Mouse (Mus musculus): ENCODE results near the gene Cst13. TPM values are rescaled to one million over a fixed set of nuclear protein-coding genes. Genes with fewer than 3 reads are reported as not detected.
A peak's percentile ranks its signal among the peaks of the same experiment; 100 is the strongest.

Gene Cst13
- polyA plus RNA-seq, 1 experiment from 2014 or later = not detected

GRCm38 (mm10) chr2:148856630-148857400, 36.9 kb downstream of the Cst13 start:
- Histone ChIP-seq H3K27ac (no peak overlapping the region), H3K9ac (no peak overlapping the region), H3K4me2 (no peak overlapping the region), H3K9me3 (no peaks in the 10 kb centered on the region), H3K27me3 (no peaks in the 10 kb centered on the region), H3K36me3 (replicated peaks) (no peaks in the 10 kb centered on the region), H3K4me3 (replicated peaks) (no peak overlapping the region), H3K4me1 (no peaks in the 10 kb centered on the region)
- no peak for ATAC-seq (ENCODE audit: low FRiP score)
- WGBS = 77% methylated on average over 8 of the region's 8 CpGs

GRCm38 (mm10) chr2:148857506-148857905, 37.6 kb downstream of the Cst13 start:
- Histone ChIP-seq H3K4me1 (no peaks in the 10 kb centered on the region), H3K9ac (no peak overlapping the region), H3K4me3 (replicated peaks) (no peak overlapping the region), H3K36me3 (replicated peaks) (no peaks in the 10 kb centered on the region), H3K27me3 (no peaks in the 10 kb centered on the region), H3K4me2 (no peak overlapping the region), H3K27ac (no peak overlapping the region), H3K9me3 (no peaks in the 10 kb centered on the region)
- no peak for ATAC-seq (ENCODE audit: low FRiP score)
- 53% methylated on average over 4 of the region's 4 CpGs for WGBS

GRCm38 (mm10) chr2:148860993-148861392, 41.1 kb downstream of the Cst13 start:
- H3K4me3 ChIP-seq (replicated peaks) = no peak overlapping the region
- no peaks in the 10 kb centered on the region for H3K36me3 ChIP-seq (replicated peaks)
- H3K27me3 ChIP-seq = no peaks in the 10 kb centered on the region
- H3K27ac ChIP-seq = no peak overlapping the region
- no peak for ATAC-seq (ENCODE audit: low FRiP score)
- WGBS = 85% methylated on average over 4 of the region's 4 CpGs
- no peaks in the 10 kb centered on the region for H3K4me1 ChIP-seq
- H3K4me2 ChIP-seq = no peak overlapping the region
- H3K9ac ChIP-seq = no peak overlapping the region
- no peaks in the 10 kb centered on the region for H3K9me3 ChIP-seq

- H3K27ac ChIP-seq = no peak overlapping the region
- no peak overlapping the region for H3K4me3 ChIP-seq (replicated peaks)
- H3K4me1 ChIP-seq = no peaks in the 10 kb centered on the region
- no peak overlapping the region for H3K4me2 ChIP-seq
- ATAC-seq (ENCODE audit: low FRiP score) = no peak
- H3K9me3 ChIP-seq = no peaks in the 10 kb centered on the region
- H3K27me3 ChIP-seq = no peaks in the 10 kb centered on the region
- H3K36me3 ChIP-seq (replicated peaks) = no peaks in the 10 kb centered on the region
- no peak overlapping the region for H3K9ac ChIP-seq
Observed at GRCm38 (mm10) chr2:148861693-148862092, 41.8 kb downstream of the Cst13 start.

- Histone ChIP-seq H3K4me2 (no peak within 1 kb of the TSS), H3K9me3 (no peaks in the 10 kb centered on the region)
- 72% methylated on average over 2 of the region's 2 CpGs for WGBS
Observed at GRCm38 (mm10) chr2:148864966-148865365, 45.1 kb downstream of the Cst13 start, which contains the start of gene 9230104L09Rik. 9230104L09Rik (minus strand) TSS chr2:148865038.

GRCm38 (mm10) chr2:148868959-148869358, 49.1 kb downstream of the Cst13 start:
- Histone ChIP-seq H3K9me3 (no peaks in the 10 kb centered on the region), H3K4me3 (replicated peaks) (no peak overlapping the region), H3K4me1 (peaks cover 17% of the 10 kb centered on the region), H3K27me3 (no peaks in the 10 kb centered on the region), H3K36me3 (replicated peaks) (peaks cover 26% of the 10 kb centered on the region), H3K4me2 (no peak overlapping the region), H3K9ac (no peak overlapping the region), H3K27ac (no peak overlapping the region)
- WGBS = 81% methylated on average over 1 of the region's 1 CpGs
- ATAC-seq (ENCODE audit: low FRiP score) = no peak

More at GRCm38 (mm10) chr2:148864966-148865365, 45.1 kb downstream of the Cst13 start, which contains the start of gene 9230104L09Rik:
- Histone ChIP-seq H3K27me3 (no peaks in the 10 kb centered on the region), H3K4me1 (no peaks in the 10 kb centered on the region), H3K27ac (no peak within 1 kb of the TSS), H3K36me3 (replicated peaks) (no peaks in the 10 kb centered on the region), H3K4me3 (replicated peaks) (no peak within 1 kb of the TSS), H3K9ac (no peak within 1 kb of the TSS)
- ATAC-seq (ENCODE audit: low FRiP score) = no peak

GRCm38 (mm10) chr2:148870526-148870925, 50.6 kb downstream of the Cst13 start:
- no peaks in the 10 kb centered on the region for H3K27me3 ChIP-seq
- peaks cover 24% of the 10 kb centered on the region for H3K4me1 ChIP-seq
- ATAC-seq (ENCODE audit: low FRiP score) = no peak
- no peaks in the 10 kb centered on the region for H3K9me3 ChIP-seq
- no peak overlapping the region for H3K4me3 ChIP-seq (replicated peaks)
- 92% methylated on average over 3 of the region's 3 CpGs for WGBS
- peaks cover 26% of the 10 kb centered on the region for H3K36me3 ChIP-seq (replicated peaks)
- no peak overlapping the region for H3K9ac ChIP-seq
- H3K4me2 ChIP-seq = no peak overlapping the region
- H3K27ac ChIP-seq = no peak overlapping the region

- H3K9ac ChIP-seq = peak overlapping the region; percentile 89; the same call in 1 of the 2 replicates
- no peaks in the 10 kb centered on the region for H3K27me3 ChIP-seq
- H3K4me1 ChIP-seq = peaks cover 27% of the 10 kb centered on the region
- H3K4me2 ChIP-seq = peak overlapping the region; percentile 84
- H3K4me3 ChIP-seq (replicated peaks) = peak overlapping the region; percentile 83; the same call in 1 of the 2 replicates
- no peaks in the 10 kb centered on the region for H3K9me3 ChIP-seq
- H3K36me3 ChIP-seq (replicated peaks) = peaks cover 26% of the 10 kb centered on the region
- H3K27ac ChIP-seq = no peak overlapping the region
- no peak for ATAC-seq (ENCODE audit: low FRiP score)
- 81% methylated on average over 4 of the region's 4 CpGs for WGBS
Observed at GRCm38 (mm10) chr2:148872860-148873259, 53.0 kb downstream of the Cst13 start.

GRCm38 (mm10) chr2:148874224-148874616, 54.3 kb downstream of the Cst13 start:
- Histone ChIP-seq H3K9ac (peak overlapping the region; percentile 89), H3K9me3 (no peaks in the 10 kb centered on the region), H3K4me2 (peak overlapping the region; percentile 84), H3K4me1 (peaks cover 27% of the 10 kb centered on the region), H3K27me3 (no peaks in the 10 kb centered on the region), H3K4me3 (replicated peaks) (peak overlapping the region; percentile 83), H3K36me3 (replicated peaks) (peaks cover 26% of the 10 kb centered on the region), H3K27ac (no peak overlapping the region)
- peak; percentile 13; the same call in 1 of the 2 replicates for ATAC-seq (ENCODE audit: low FRiP score)
- 54% methylated on average over 3 of the region's 3 CpGs for WGBS

GRCm38 (mm10) chr2:148874617-148875334, 54.9 kb downstream of the Cst13 start:
- Histone ChIP-seq H3K9ac (peak overlapping the region; percentile 89), H3K4me3 (replicated peaks) (peak overlapping the region; percentile 83), H3K27ac (peak overlapping the region; percentile 88), H3K4me1 (peaks cover 27% of the 10 kb centered on the region), H3K27me3 (no peaks in the 10 kb centered on the region), H3K36me3 (replicated peaks) (peaks cover 26% of the 10 kb centered on the region), H3K9me3 (no peaks in the 10 kb centered on the region), H3K4me2 (peak overlapping the region; percentile 84)
- WGBS = under 1% methylated on average over 34 of the region's 34 CpGs
- ATAC-seq (ENCODE audit: low FRiP score) = peak; percentile 68

GRCm38 (mm10) chr2:148875335-148875811, 55.5 kb downstream of the Cst13 start, which contains the start of gene Cst3:
Cst3 (minus strand) TSS chr2:148875692.
- peak within 1 kb of the TSS; percentile 84 for H3K4me2 ChIP-seq
- H3K9me3 ChIP-seq = no peaks in the 10 kb centered on the region
- peaks cover 22% of the 10 kb centered on the region for H3K36me3 ChIP-seq (replicated peaks)
- H3K27me3 ChIP-seq = no peaks in the 10 kb centered on the region
- peak within 1 kb of the TSS; percentile 83 for H3K4me3 ChIP-seq (replicated peaks)
- peaks cover 27% of the 10 kb centered on the region for H3K4me1 ChIP-seq
- H3K9ac ChIP-seq = peak within 1 kb of the TSS; percentile 89
- peak within 1 kb of the TSS; percentile 88 for H3K27ac ChIP-seq
- WGBS = 1% methylated on average over 19 of the region's 19 CpGs
- peak; percentile 95 for ATAC-seq (ENCODE audit: low FRiP score)

- no peak for ATAC-seq (ENCODE audit: low FRiP score)
- WGBS = 58% methylated on average over 3 of the region's 3 CpGs
- H3K4me3 ChIP-seq (replicated peaks) = no peak overlapping the region
- H3K4me2 ChIP-seq = no peak overlapping the region
- H3K36me3 ChIP-seq (replicated peaks) = peaks cover 4% of the 10 kb centered on the region
- no peak overlapping the region for H3K9ac ChIP-seq
- no peak overlapping the region for H3K27ac ChIP-seq
- H3K4me1 ChIP-seq = peaks cover 27% of the 10 kb centered on the region
- H3K27me3 ChIP-seq = no peaks in the 10 kb centered on the region
- H3K9me3 ChIP-seq = no peaks in the 10 kb centered on the region
Observed at GRCm38 (mm10) chr2:148877016-148877770, 57.3 kb downstream of the Cst13 start.

All from forebrain, embryonic 12.5 days (tissue).